Mouse (Mus musculus): Measurements from ENCODE around the gene Slc16a5. TPM values are rescaled to one million over a fixed set of nuclear protein-coding genes. Genes with fewer than 3 reads are reported as not detected.

Gene Slc16a5
- polyA plus RNA-seq, 1 experiment from 2014 or later = 0.25 TPM

DNA sequence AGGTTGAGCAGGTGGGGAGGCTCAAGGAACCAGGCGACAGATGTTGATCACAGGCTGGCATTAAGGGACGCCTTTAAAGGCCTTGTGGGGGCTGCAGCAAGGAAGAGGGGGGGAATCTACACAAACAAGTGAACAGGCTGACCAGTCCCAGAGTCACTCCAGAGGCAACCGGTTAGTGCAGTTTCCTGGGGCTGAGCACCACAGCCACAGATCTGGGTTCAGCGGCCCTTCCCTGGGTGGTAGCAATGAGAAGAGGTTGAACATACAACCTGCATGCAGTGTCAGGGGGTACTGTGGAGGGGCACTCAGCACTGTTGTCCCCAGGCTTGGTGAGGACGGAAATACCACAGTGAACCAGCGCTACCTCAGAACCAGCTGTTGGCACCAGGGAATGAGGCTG, 28.9 kb upstream of the Slc16a5 start:
- 84% methylated on average over 6 of the region's 6 CpGs for WGBS
- no peak for DNase-seq (ENCODE audit: low spot score)
- Histone ChIP-seq H3K36me3 (peaks cover 48% of the 10 kb centered on the region), H3K27me3 (ENCODE audit: low read depth, poor library complexity, severe bottlenecking) (no peaks in the 10 kb centered on the region), H3K4me1 (peaks cover 19% of the 10 kb centered on the region), H3K4me3 (no peak overlapping the region), H3K9me3 (replicated peaks) (no peaks in the 10 kb centered on the region), H3K27ac (no peak overlapping the region)

- Histone ChIP-seq H3K27ac (peak overlapping the region; percentile 86), H3K4me3 (peak overlapping the region; percentile 51), H3K36me3 (peaks cover 24% of the 10 kb centered on the region), H3K27me3 (ENCODE audit: low read depth, poor library complexity, severe bottlenecking) (no peaks in the 10 kb centered on the region), H3K4me1 (peaks cover 19% of the 10 kb centered on the region), H3K9me3 (replicated peaks) (no peaks in the 10 kb centered on the region)
- 5% methylated on average over 31 of the region's 31 CpGs for WGBS
- DNase-seq (ENCODE audit: low spot score) = peak; percentile 74
Observed at GRCm38 (mm10) chr11:115435596-115436337, 26.5 kb upstream of the Slc16a5 start.

- Histone ChIP-seq H3K4me1 (peaks cover 23% of the 10 kb centered on the region), H3K9me3 (replicated peaks) (no peaks in the 10 kb centered on the region), H3K4me3 (no peak overlapping the region), H3K27ac (no peak overlapping the region), H3K36me3 (peaks cover 5% of the 10 kb centered on the region), H3K27me3 (ENCODE audit: low read depth, poor library complexity, severe bottlenecking) (no peaks in the 10 kb centered on the region)
- DNase-seq (ENCODE audit: low spot score) = no peak
- WGBS = 84% methylated on average over 5 of the region's 5 CpGs
Observed at GRCm38 (mm10) chr11:115437571-115438122, 24.6 kb upstream of the Slc16a5 start.

DNA sequence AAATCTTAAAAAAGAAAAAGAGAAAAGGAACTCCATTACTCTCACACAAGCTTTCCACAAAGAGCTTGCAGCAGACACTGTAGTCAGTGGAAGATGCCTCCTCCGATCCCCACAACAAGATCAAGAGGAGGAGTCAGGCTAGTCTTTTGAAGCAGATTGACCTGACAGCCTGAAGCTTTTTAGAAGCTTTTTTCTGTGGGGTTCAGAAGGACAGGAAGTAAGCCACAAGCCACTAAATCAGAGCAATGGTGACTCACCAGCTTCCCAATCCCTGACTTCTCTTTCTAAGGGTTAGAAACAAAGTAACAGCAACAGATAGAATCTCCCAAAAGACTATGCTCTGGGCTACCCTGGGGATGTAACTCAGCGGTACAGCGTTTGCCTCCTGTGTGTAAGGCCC, 22.9 kb upstream of the Slc16a5 start:
- WGBS = 81% methylated on average over 3 of the region's 3 CpGs
- H3K36me3 ChIP-seq = no peaks in the 10 kb centered on the region
- no peak for DNase-seq (ENCODE audit: low spot score)
- no peaks in the 10 kb centered on the region for H3K9me3 ChIP-seq (replicated peaks)
- H3K4me3 ChIP-seq = no peak overlapping the region
- no peak overlapping the region for H3K27ac ChIP-seq
- no peaks in the 10 kb centered on the region for H3K27me3 ChIP-seq (ENCODE audit: low read depth, poor library complexity, severe bottlenecking)
- peaks cover 23% of the 10 kb centered on the region for H3K4me1 ChIP-seq

GRCm38 (mm10) chr11:115439906-115440595, 22.2 kb upstream of the Slc16a5 start, which contains the start of gene Trim80:
Trim80 (plus strand) TSS chr11:115440545.
- Histone ChIP-seq H3K4me1 (peaks cover 21% of the 10 kb centered on the region), H3K27me3 (ENCODE audit: low read depth, poor library complexity, severe bottlenecking) (no peaks in the 10 kb centered on the region), H3K27ac (no peak within 1 kb of the TSS), H3K36me3 (no peaks in the 10 kb centered on the region), H3K4me3 (no peak within 1 kb of the TSS), H3K9me3 (replicated peaks) (no peaks in the 10 kb centered on the region)
- WGBS = 93% methylated on average over 9 of the region's 9 CpGs
- no peak for DNase-seq (ENCODE audit: low spot score)

GRCm38 (mm10) chr11:115441417-115441816, 20.9 kb upstream of the Slc16a5 start:
- Histone ChIP-seq H3K4me1 (peaks cover 9% of the 10 kb centered on the region), H3K27me3 (ENCODE audit: low read depth, poor library complexity, severe bottlenecking) (no peaks in the 10 kb centered on the region), H3K36me3 (no peaks in the 10 kb centered on the region), H3K9me3 (replicated peaks) (no peaks in the 10 kb centered on the region), H3K4me3 (no peak overlapping the region), H3K27ac (no peak overlapping the region)
- DNase-seq (ENCODE audit: low spot score) = no peak
- 50% methylated on average over 15 of the region's 15 CpGs for WGBS

DNA sequence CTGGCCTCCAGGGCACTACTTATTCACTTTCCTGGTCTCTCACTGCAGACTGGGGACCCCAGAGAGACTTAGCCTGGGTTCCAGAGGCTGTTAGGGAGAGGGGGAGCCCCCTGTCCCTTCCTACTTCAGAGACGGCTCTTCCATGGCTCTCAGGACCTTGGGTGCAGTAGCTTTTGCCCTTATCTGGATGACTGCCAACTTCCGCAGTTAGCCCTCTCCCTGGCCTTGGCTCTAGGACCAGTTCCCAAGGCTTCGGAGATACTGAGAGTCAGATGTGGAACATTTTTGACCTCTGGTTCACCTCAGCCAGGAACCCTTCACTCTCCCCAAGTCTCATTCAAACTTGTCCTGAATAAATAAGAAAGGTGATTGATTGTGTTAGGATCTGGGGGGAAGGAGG, 15.4 kb upstream of the Slc16a5 start:
- no peak for DNase-seq (ENCODE audit: low spot score)
- no peaks in the 10 kb centered on the region for H3K9me3 ChIP-seq (replicated peaks)
- H3K27ac ChIP-seq = peak overlapping the region; percentile 50; the same call in 1 of the 2 replicates
- H3K4me1 ChIP-seq = peaks cover 29% of the 10 kb centered on the region
- H3K4me3 ChIP-seq = no peak overlapping the region
- H3K36me3 ChIP-seq = no peaks in the 10 kb centered on the region
- 84% methylated on average over 3 of the region's 3 CpGs for WGBS
- H3K27me3 ChIP-seq (ENCODE audit: low read depth, poor library complexity, severe bottlenecking) = no peaks in the 10 kb centered on the region

DNA sequence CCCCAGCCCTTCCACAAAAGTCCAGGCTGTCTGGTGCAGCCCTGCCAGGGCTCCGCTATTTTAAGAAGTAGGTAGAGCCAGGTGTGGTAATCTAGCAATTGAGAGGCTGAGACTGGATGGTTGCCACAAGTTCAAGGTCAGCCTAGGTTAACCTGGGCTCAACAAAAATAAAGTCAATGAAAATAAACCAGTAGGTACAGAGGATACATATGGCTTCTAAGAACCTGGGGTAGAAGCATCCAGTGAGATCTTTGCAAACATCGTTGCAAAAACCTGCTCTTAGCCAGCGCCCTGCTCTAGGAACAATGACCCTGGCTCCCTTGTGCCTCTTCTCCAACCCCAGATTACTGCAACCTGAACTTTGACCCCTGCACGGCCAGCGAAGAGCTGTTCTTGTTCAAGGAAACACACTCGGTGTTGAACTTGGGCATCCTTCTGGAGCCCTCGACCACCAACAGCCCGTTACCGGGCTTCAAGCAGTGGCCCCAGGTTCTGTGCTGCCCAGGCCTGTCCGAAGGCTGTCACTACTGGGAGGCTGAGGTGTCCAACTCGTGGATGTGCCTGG, 14.9 kb upstream of the Slc16a5 start:
- H3K4me3 ChIP-seq = no peak overlapping the region
- H3K27ac ChIP-seq = no peak overlapping the region
- no peaks in the 10 kb centered on the region for H3K9me3 ChIP-seq (replicated peaks)
- H3K36me3 ChIP-seq = no peaks in the 10 kb centered on the region
- H3K4me1 ChIP-seq = peaks cover 29% of the 10 kb centered on the region
- no peak for DNase-seq (ENCODE audit: low spot score)
- no peaks in the 10 kb centered on the region for H3K27me3 ChIP-seq (ENCODE audit: low read depth, poor library complexity, severe bottlenecking)
- 85% methylated on average over 11 of the region's 11 CpGs for WGBS

- Histone ChIP-seq H3K27me3 (ENCODE audit: low read depth, poor library complexity, severe bottlenecking) (no peaks in the 10 kb centered on the region), H3K36me3 (no peaks in the 10 kb centered on the region), H3K9me3 (replicated peaks) (no peaks in the 10 kb centered on the region), H3K27ac (no peak overlapping the region), H3K4me3 (no peak overlapping the region), H3K4me1 (peaks cover 29% of the 10 kb centered on the region)
- DNase-seq (ENCODE audit: low spot score) = no peak
- WGBS = 82% methylated on average over 16 of the region's 16 CpGs
Observed at GRCm38 (mm10) chr11:115448075-115448474, 14.2 kb upstream of the Slc16a5 start.

GRCm38 (mm10) chr11:115448998-115449397, 13.3 kb upstream of the Slc16a5 start:
- Histone ChIP-seq H3K4me3 (no peak overlapping the region), H3K9me3 (replicated peaks) (no peaks in the 10 kb centered on the region), H3K27ac (0 out of 2 replicates have a peak overlapping the region, but pooled peaks have one; percentile 16), H3K27me3 (ENCODE audit: low read depth, poor library complexity, severe bottlenecking) (no peaks in the 10 kb centered on the region), H3K4me1 (peaks cover 29% of the 10 kb centered on the region), H3K36me3 (no peaks in the 10 kb centered on the region)
- DNase-seq (ENCODE audit: low spot score) = no peak
- WGBS = 50% methylated on average over 7 of the region's 7 CpGs

GRCm38 (mm10) chr11:115450176-115450575, 12.1 kb upstream of the Slc16a5 start:
- Histone ChIP-seq H3K27me3 (ENCODE audit: low read depth, poor library complexity, severe bottlenecking) (no peaks in the 10 kb centered on the region), H3K4me1 (peaks cover 29% of the 10 kb centered on the region), H3K4me3 (no peak overlapping the region), H3K27ac (no peak overlapping the region), H3K36me3 (no peaks in the 10 kb centered on the region), H3K9me3 (replicated peaks) (no peaks in the 10 kb centered on the region)
- 92% methylated on average over 7 of the region's 7 CpGs for WGBS
- no peak for DNase-seq (ENCODE audit: low spot score)

GRCm38 (mm10) chr11:115451781-115452241, 10.5 kb upstream of the Slc16a5 start:
- DNase-seq (ENCODE audit: low spot score) = no peak
- H3K4me1 ChIP-seq = peaks cover 24% of the 10 kb centered on the region

More at GRCm38 (mm10) chr11:115451781-115452241, 10.5 kb upstream of the Slc16a5 start:
- Histone ChIP-seq H3K27ac (no peak overlapping the region), H3K36me3 (no peaks in the 10 kb centered on the region), H3K27me3 (ENCODE audit: low read depth, poor library complexity, severe bottlenecking) (no peaks in the 10 kb centered on the region), H3K4me3 (no peak overlapping the region), H3K9me3 (replicated peaks) (no peaks in the 10 kb centered on the region)
- WGBS = 83% methylated on average over 8 of the region's 8 CpGs
